Mouse (Mus musculus) neural tube, embryonic 12.5 days (tissue): ENCODE measurements around the gene Olfr935. TPM values are rescaled to one million over a fixed set of nuclear protein-coding genes. Genes with fewer than 3 reads are reported as not detected.

Experiments
- ATAC-seq: fragments of 200-750 bp; cut with Nextera tagmentation; 2 replicates; pipeline ENCODE4 v1.8.0; 2017; ENCODE audit warnings: low read depth, mild to moderate bottlenecking, moderate TSS enrichment, moderate library complexity; ENCODE audit not compliant: low FRiP score
- H3K27ac ChIP-seq: fragments of 300-500 bp; sonication (generic); 2 replicates; pipeline ENCODE4 v1.5.1; 2016
- H3K27me3 ChIP-seq: fragments of 300-500 bp; sonication (generic); replicated peaks from 2 replicates; pipeline ENCODE4 v1.6.1; 2016; ENCODE audit warnings: mild to moderate bottlenecking
- H3K36me3 ChIP-seq: fragments of 300-500 bp; sonication (generic); 2 replicates; pipeline ENCODE4 v1.6.1; 2016; ENCODE audit warnings: mild to moderate bottlenecking
- H3K4me1 ChIP-seq: fragments of 300-500 bp; sonication (generic); 2 replicates; pipeline ENCODE4 v1.6.1; 2016
- H3K4me2 ChIP-seq: fragments of 300-500 bp; sonication (generic); replicated peaks from 2 replicates; pipeline ENCODE4 v1.6.1; 2016; ENCODE audit warnings: mild to moderate bottlenecking
- H3K4me3 ChIP-seq: fragments of 300-500 bp; sonication (generic); 2 replicates; pipeline ENCODE4 v1.5.1; 2016
- H3K9ac ChIP-seq: fragments of 300-500 bp; sonication (generic); 2 replicates; pipeline ENCODE4 v1.6.1; 2016; ENCODE audit warnings: mild to moderate bottlenecking
- H3K9me3 ChIP-seq: fragments of 300-500 bp; sonication (generic); 2 replicates; pipeline ENCODE4 v1.6.1; 2016; ENCODE audit warnings: mild to moderate bottlenecking
- WGBS: fragments of 180-500 bp; shearing (Covaris S2); methylation state at CpG from one replicate; pipeline ENCODE4 v1.1.7; 2016; 5-methylcytosine and 5-hydroxymethylcytosine counted together
- microRNA-seq: library from miRNA; unstranded; fragments of <30 nt; microRNA quantifications from one replicate; pipeline ENCODE4, GENCODE M21; 2017
- polyA plus RNA-seq: library from polyadenylated mRNA; unstranded; fragments of >200 nt; fragmentation: Nextera tagmentation; extraction: Ambion mirVana; gene quantifications from 2 replicates; pipeline ENCODE4 v1.2.1, GENCODE M21; 2016

The Olfr935 gene
- not detected in 2 replicates for polyA plus RNA-seq

DNA sequence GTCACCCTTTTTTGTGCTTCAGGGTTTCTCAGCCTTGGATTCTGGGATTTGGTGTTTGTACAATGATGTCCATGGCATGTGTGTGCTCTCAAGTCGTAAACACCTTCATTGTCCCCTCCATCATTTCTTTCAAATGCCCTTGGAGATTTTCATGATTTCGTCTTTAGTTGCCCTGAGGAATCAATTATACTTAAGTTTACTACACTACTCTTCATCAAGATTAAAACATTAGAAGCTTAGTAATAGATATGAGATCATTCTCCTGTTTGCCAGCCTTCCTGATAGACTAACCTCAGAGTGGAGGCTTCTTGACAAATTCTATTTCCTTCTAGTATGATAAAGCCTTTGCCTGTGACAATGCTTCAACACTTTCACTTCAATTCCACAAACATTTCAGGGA, at the start of gene Olfr935:
Olfr935 (minus strand) TSS at position 101 of the 400 bp plus-strand sequence.
- Histone ChIP-seq H3K4me2 (no peak within 1 kb of the TSS), H3K36me3 (no peaks in the 10 kb centered on the region), H3K9me3 (no peaks in the 10 kb centered on the region), H3K4me3 (no peak within 1 kb of the TSS), H3K9ac (no peak within 1 kb of the TSS), H3K27ac (no peak within 1 kb of the TSS), H3K27me3 (no peaks in the 10 kb centered on the region), H3K4me1 (no peaks in the 10 kb centered on the region)
- WGBS = 76% methylated on average over 2 of the region's 2 CpGs
- no peak for ATAC-seq

DNA sequence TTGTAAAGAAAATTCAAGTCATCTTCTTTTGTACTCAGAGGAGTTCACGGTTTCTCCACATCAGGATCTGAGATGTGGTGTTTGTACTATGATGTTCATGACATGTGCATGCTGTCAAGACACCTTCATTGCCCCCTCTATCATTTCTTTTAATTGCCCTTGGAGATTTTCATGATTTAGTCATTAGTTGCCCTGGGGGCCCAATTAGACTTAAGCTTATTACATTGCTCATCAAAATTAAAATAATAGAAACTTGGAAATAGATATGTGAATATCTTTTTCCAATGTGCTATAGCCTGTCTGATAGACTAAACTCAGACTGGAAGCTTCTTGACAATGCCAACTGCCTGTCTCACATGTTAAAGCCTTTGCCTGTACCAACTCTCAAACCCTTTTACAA, 23.8 kb upstream of the Olfr935 start, which contains the start of gene Olfr146:
Olfr146 (minus strand) TSS at position 101 of the 400 bp plus-strand sequence.
- Histone ChIP-seq H3K9ac (no peak within 1 kb of the TSS), H3K9me3 (no peaks in the 10 kb centered on the region), H3K4me3 (no peak within 1 kb of the TSS), H3K4me1 (no peaks in the 10 kb centered on the region), H3K27ac (no peak within 1 kb of the TSS), H3K27me3 (no peaks in the 10 kb centered on the region), H3K4me2 (no peak within 1 kb of the TSS), H3K36me3 (no peaks in the 10 kb centered on the region)
- ATAC-seq = no peak
- 90% methylated on average over 1 of the region's 1 CpGs for whole genome bisulfite sequencing

DNA sequence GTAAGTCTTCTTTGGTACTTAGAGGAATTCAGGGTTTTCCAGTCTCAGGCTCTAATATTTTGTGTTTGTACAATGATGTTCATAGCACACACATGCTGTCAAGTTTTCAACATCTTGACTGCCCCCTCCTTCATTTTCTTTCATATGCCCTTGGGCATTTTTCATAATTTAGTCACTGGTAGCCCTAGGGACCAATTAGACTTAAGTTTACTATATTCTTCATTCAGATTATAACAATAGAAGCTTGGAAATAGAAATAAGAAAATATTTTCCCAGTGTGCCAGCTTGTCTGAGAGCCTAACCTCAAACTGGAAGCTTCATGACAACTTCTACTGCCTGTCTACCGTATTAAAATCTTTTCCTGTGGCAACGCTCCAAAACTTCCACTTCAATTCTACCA, 11.3 kb downstream of the Olfr935 start, which contains the start of gene Olfr934:
Olfr934 (minus strand) TSS at position 101 of the 400 bp plus-strand sequence.
- no peak within 1 kb of the TSS for H3K4me2 ChIP-seq
- no peak for ATAC-seq
- H3K27me3 ChIP-seq = no peaks in the 10 kb centered on the region
- H3K36me3 ChIP-seq = no peaks in the 10 kb centered on the region
- H3K4me1 ChIP-seq = no peaks in the 10 kb centered on the region
- no peak within 1 kb of the TSS for H3K4me3 ChIP-seq
- no peaks in the 10 kb centered on the region for H3K9me3 ChIP-seq
- WGBS = 90% methylated on average over 2 of the region's 2 CpGs
- no peak within 1 kb of the TSS for H3K27ac ChIP-seq
- no peak within 1 kb of the TSS for H3K9ac ChIP-seq

DNA sequence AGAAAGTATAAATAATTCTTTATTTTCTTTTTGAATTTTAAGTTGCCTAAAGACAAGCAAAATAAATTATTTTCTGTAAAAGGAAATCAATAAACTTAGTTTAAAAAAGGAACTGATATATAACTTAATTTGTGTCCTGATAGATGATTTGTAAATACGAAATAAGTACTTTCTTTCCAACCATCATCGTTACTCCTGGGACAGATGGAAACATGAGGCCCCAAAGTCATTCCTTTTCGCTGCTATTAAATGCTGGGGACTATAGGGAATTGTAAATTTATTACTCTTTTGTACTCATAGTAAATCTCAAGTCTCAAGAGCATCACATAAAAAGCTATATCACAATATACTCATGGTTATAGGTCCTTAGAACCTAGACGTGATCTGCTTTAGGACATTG, 27.5 kb downstream of the Olfr935 start, which contains the start of gene Olfr933:
Olfr933 (plus strand) TSS at position 301 of the 400 bp plus-strand sequence.
- Histone ChIP-seq H3K4me1 (no peaks in the 10 kb centered on the region), H3K4me2 (no peak within 1 kb of the TSS), H3K4me3 (no peak within 1 kb of the TSS), H3K27me3 (no peaks in the 10 kb centered on the region), H3K9me3 (no peaks in the 10 kb centered on the region), H3K36me3 (no peaks in the 10 kb centered on the region), H3K9ac (no peak within 1 kb of the TSS), H3K27ac (no peak within 1 kb of the TSS)
- 78% methylated on average over 4 of the region's 4 CpGs for WGBS
- no peak for ATAC-seq

DNA sequence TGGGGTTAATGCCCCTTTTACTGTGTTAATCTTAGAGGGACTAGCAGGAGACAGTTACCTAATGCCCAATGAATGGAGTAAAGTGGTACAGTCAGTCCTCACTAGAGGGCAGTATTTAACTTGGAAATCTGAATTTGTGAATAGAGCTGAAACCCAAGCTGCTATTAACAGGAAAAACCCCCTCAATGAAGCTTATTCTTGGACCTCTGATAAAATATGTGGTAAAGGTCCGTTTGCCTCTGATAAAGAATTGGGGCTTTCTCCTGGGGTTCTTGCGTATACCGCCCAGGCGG, 45.4 kb downstream of the Olfr935 start:
- H3K27ac ChIP-seq = no peak overlapping the region
- 0 out of 2 replicates have a peak, but pooled peaks have one; percentile 50 for ATAC-seq
- no peaks in the 10 kb centered on the region for H3K27me3 ChIP-seq
- 80% methylated on average over 4 of the region's 4 CpGs for WGBS
- H3K4me3 ChIP-seq = no peak overlapping the region
- no peaks in the 10 kb centered on the region for H3K4me1 ChIP-seq
- no peaks in the 10 kb centered on the region for H3K36me3 ChIP-seq
- no peak overlapping the region for H3K9ac ChIP-seq
- H3K4me2 ChIP-seq = no peak overlapping the region
- H3K9me3 ChIP-seq = no peaks in the 10 kb centered on the region

DNA sequence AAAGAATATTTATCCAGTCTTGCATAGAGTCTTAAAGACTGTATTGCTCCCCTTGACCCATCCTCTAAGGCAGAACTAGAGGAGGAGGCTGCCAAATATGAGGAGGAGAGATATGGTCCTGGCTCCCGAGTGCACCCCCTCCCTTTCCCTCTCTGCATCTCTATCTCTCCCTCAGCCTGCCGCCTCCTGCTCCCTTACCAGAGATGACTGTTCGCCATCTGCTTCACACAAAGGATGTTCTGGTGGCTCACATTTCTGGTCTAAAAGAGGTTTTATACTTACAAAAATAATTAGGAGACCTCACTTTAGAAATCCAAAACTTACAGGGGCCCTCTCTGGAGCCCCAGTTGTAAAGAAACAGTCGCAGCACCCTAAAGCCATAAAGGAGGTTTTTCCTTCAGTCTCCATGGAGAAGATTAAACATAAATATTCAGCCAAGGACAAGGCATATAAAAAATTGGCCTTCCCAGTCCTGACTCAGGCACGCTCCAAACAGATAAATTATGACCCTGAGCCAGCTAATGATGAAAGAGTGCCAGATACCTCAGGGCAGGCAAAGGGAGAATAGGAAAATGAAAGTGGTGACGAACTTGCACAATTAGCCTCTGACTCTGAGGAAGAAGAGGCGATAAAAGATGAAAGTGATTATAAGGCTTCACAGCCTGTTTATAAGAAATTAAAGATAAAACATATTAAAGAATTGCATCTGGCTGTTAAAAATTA, 45.9 kb downstream of the Olfr935 start:
- H3K27ac ChIP-seq = no peak overlapping the region
- no peak for ATAC-seq

More for the DNA sequence above, 45.9 kb downstream of the Olfr935 start:
- H3K4me2 ChIP-seq = no peak overlapping the region
- H3K9ac ChIP-seq = no peak overlapping the region
- no peaks in the 10 kb centered on the region for H3K36me3 ChIP-seq
- H3K9me3 ChIP-seq = no peaks in the 10 kb centered on the region
- no peaks in the 10 kb centered on the region for H3K27me3 ChIP-seq
- WGBS = 55% methylated on average over 7 of the region's 7 CpGs
- H3K4me3 ChIP-seq = no peak overlapping the region
- H3K4me1 ChIP-seq = no peaks in the 10 kb centered on the region

Small RNAs within 50 kb of the gene (microRNA-seq; reads per million reads assigned to microRNA genes)
- not detected for gene Gm25529

Other genes with a start within 250 kb of the Olfr935 start
- not detected in 2 replicates for gene Olfr920, start 247.4 kb downstream of the Olfr935 start, polyA plus RNA-seq
- not detected in 2 replicates for gene Olfr921, start 226.6 kb downstream of the Olfr935 start, polyA plus RNA-seq
- not detected in 2 replicates for gene Olfr922, start 185.1 kb downstream of the Olfr935 start, polyA plus RNA-seq
- not detected in 2 replicates for gene Olfr923, start 173.1 kb downstream of the Olfr935 start, polyA plus RNA-seq
- gene Olfr924, start 155.2 kb downstream of the Olfr935 start, polyA plus RNA-seq = not detected in 2 replicates
- not detected in 2 replicates for gene Olfr26, start 144.6 kb downstream of the Olfr935 start, polyA plus RNA-seq
- not detected in 2 replicates for gene Olfr926, start 122.6 kb downstream of the Olfr935 start, polyA plus RNA-seq
- gene Olfr930, start 69.9 kb downstream of the Olfr935 start, polyA plus RNA-seq = not detected in 2 replicates
- gene Olfr933, start 27.4 kb downstream of the Olfr935 start, polyA plus RNA-seq = not detected in 2 replicates
- not detected in 2 replicates for gene Olfr934, start 11.4 kb downstream of the Olfr935 start, polyA plus RNA-seq
- gene Olfr146, start 23.7 kb upstream of the Olfr935 start, polyA plus RNA-seq = not detected in 2 replicates
- gene Olfr937, start 65.3 kb upstream of the Olfr935 start, polyA plus RNA-seq = not detected in 2 replicates
- gene Olfr938, start 79.2 kb upstream of the Olfr935 start, polyA plus RNA-seq = not detected in 2 replicates
- not detected in 2 replicates for gene Olfr27, start 128.4 kb upstream of the Olfr935 start, polyA plus RNA-seq
- not detected in 2 replicates for gene Olfr943, start 166.6 kb upstream of the Olfr935 start, polyA plus RNA-seq
- gene Olfr944, start 202.2 kb upstream of the Olfr935 start, polyA plus RNA-seq = not detected in 2 replicates